Mouse (Mus musculus) neural tube, embryonic 12.5 days (tissue): Measurements from ENCODE around the gene Coro2b. TPM values are rescaled to one million over a fixed set of nuclear protein-coding genes. Genes with fewer than 3 reads are reported as not detected.

Experiments
- ATAC-seq: fragments of 200-750 bp; cut with Nextera tagmentation; 2 replicates; pipeline ENCODE4 v1.8.0; 2017; ENCODE audit warnings: low read depth, mild to moderate bottlenecking, moderate TSS enrichment, moderate library complexity; ENCODE audit not compliant: low FRiP score
- H3K27ac ChIP-seq: fragments of 300-500 bp; sonication (generic); 2 replicates; pipeline ENCODE4 v1.5.1; 2016
- H3K27me3 ChIP-seq: fragments of 300-500 bp; sonication (generic); replicated peaks from 2 replicates; pipeline ENCODE4 v1.6.1; 2016; ENCODE audit warnings: mild to moderate bottlenecking
- H3K36me3 ChIP-seq: fragments of 300-500 bp; sonication (generic); 2 replicates; pipeline ENCODE4 v1.6.1; 2016; ENCODE audit warnings: mild to moderate bottlenecking
- H3K4me1 ChIP-seq: fragments of 300-500 bp; sonication (generic); 2 replicates; pipeline ENCODE4 v1.6.1; 2016
- H3K4me2 ChIP-seq: fragments of 300-500 bp; sonication (generic); replicated peaks from 2 replicates; pipeline ENCODE4 v1.6.1; 2016; ENCODE audit warnings: mild to moderate bottlenecking
- H3K4me3 ChIP-seq: fragments of 300-500 bp; sonication (generic); 2 replicates; pipeline ENCODE4 v1.5.1; 2016
- H3K9ac ChIP-seq: fragments of 300-500 bp; sonication (generic); 2 replicates; pipeline ENCODE4 v1.6.1; 2016; ENCODE audit warnings: mild to moderate bottlenecking
- H3K9me3 ChIP-seq: fragments of 300-500 bp; sonication (generic); 2 replicates; pipeline ENCODE4 v1.6.1; 2016; ENCODE audit warnings: mild to moderate bottlenecking
- WGBS: fragments of 180-500 bp; shearing (Covaris S2); methylation state at CpG from one replicate; pipeline ENCODE4 v1.1.7; 2016; 5-methylcytosine and 5-hydroxymethylcytosine counted together
- polyA plus RNA-seq: library from polyadenylated mRNA; unstranded; fragments of >200 nt; fragmentation: Nextera tagmentation; extraction: Ambion mirVana; gene quantifications from 2 replicates; pipeline ENCODE4 v1.2.1, GENCODE M21; 2016

Coro2b gene
- polyA plus RNA-seq, 1 experiment from 2014 or later: 45.1 TPM

- peak overlapping the region; percentile 66 for H3K4me2 ChIP-seq
- H3K9ac ChIP-seq: peak overlapping the region; percentile 86
- H3K27ac ChIP-seq: peak overlapping the region; percentile 88
- ATAC-seq: peak; percentile 35
- WGBS: 1% methylated on average over 29 of the region's 29 CpGs
- no peaks in the 10 kb centered on the region for H3K36me3 ChIP-seq
- H3K4me3 ChIP-seq: peak overlapping the region; percentile 69
- peaks cover 75% of the 10 kb centered on the region for H3K4me1 ChIP-seq
- no peaks in the 10 kb centered on the region for H3K9me3 ChIP-seq
- no peaks in the 10 kb centered on the region for H3K27me3 ChIP-seq
Observed at GRCm38 (mm10) chr9:62536119-62536654, 657 bp downstream of the Coro2b start.

- H3K9me3 ChIP-seq: no peaks in the 10 kb centered on the region
- no peak for ATAC-seq
- H3K4me3 ChIP-seq: peak overlapping the region; percentile 69
- no peaks in the 10 kb centered on the region for H3K36me3 ChIP-seq
- 71% methylated on average over 8 of the region's 8 CpGs for WGBS
- no peaks in the 10 kb centered on the region for H3K27me3 ChIP-seq
- peaks cover 75% of the 10 kb centered on the region for H3K4me1 ChIP-seq
- peak overlapping the region; percentile 66 for H3K4me2 ChIP-seq
- peak overlapping the region; percentile 86 for H3K9ac ChIP-seq
- H3K27ac ChIP-seq: peak overlapping the region; percentile 88; the same call in 1 of the 2 replicates
Observed at GRCm38 (mm10) chr9:62535566-62535965, 1.3 kb downstream of the Coro2b start.

GRCm38 (mm10) chr9:62534691-62535090, 2.2 kb downstream of the Coro2b start:
- Histone ChIP-seq H3K4me3 (no peak overlapping the region), H3K4me2 (peak overlapping the region; percentile 66), H3K36me3 (no peaks in the 10 kb centered on the region), H3K9ac (no peak overlapping the region), H3K4me1 (peaks cover 79% of the 10 kb centered on the region), H3K9me3 (no peaks in the 10 kb centered on the region), H3K27me3 (no peaks in the 10 kb centered on the region), H3K27ac (no peak overlapping the region)
- no peak for ATAC-seq
- 95% methylated on average over 7 of the region's 7 CpGs for WGBS

- Histone ChIP-seq H3K27ac (no peak overlapping the region), H3K27me3 (no peaks in the 10 kb centered on the region), H3K9ac (no peak overlapping the region), H3K4me1 (peaks cover 84% of the 10 kb centered on the region), H3K4me2 (peak overlapping the region; percentile 66), H3K4me3 (no peak overlapping the region), H3K9me3 (no peaks in the 10 kb centered on the region), H3K36me3 (no peaks in the 10 kb centered on the region)
- 77% methylated on average over 2 of the region's 2 CpGs for WGBS
- ATAC-seq: no peak
Observed at GRCm38 (mm10) chr9:62534158-62534557, 2.7 kb downstream of the Coro2b start.

GRCm38 (mm10) chr9:62532876-62533275, 4.0 kb downstream of the Coro2b start:
- ATAC-seq: no peak
- WGBS: 54% methylated on average over 11 of the region's 11 CpGs
- Histone ChIP-seq H3K27me3 (no peaks in the 10 kb centered on the region), H3K4me3 (no peak overlapping the region), H3K9ac (0 out of 2 replicates have a peak overlapping the region, but pooled peaks have one; percentile 19), H3K4me2 (peak overlapping the region; percentile 43), H3K36me3 (peaks cover 1% of the 10 kb centered on the region; the same call in 1 of the 2 replicates), H3K9me3 (no peaks in the 10 kb centered on the region), H3K4me1 (peaks cover 89% of the 10 kb centered on the region), H3K27ac (peak overlapping the region; percentile 89)

- H3K9me3 ChIP-seq: no peaks in the 10 kb centered on the region
- WGBS: 15% methylated on average over 12 of the region's 12 CpGs
- no peaks in the 10 kb centered on the region for H3K27me3 ChIP-seq
- peak overlapping the region; percentile 30; the same call in 1 of the 2 replicates for H3K9ac ChIP-seq
- no peak overlapping the region for H3K4me3 ChIP-seq
- H3K27ac ChIP-seq: peak overlapping the region; percentile 89
- H3K36me3 ChIP-seq: peaks cover 7% of the 10 kb centered on the region; the same call in 1 of the 2 replicates
- H3K4me1 ChIP-seq: peaks cover 84% of the 10 kb centered on the region
- ATAC-seq: peak; percentile 80
- H3K4me2 ChIP-seq: peak overlapping the region; percentile 43
Observed at GRCm38 (mm10) chr9:62531459-62532275, 5.2 kb downstream of the Coro2b start.

GRCm38 (mm10) chr9:62528527-62528926, 8.3 kb downstream of the Coro2b start:
- no peak overlapping the region for H3K27ac ChIP-seq
- H3K36me3 ChIP-seq: peaks cover 7% of the 10 kb centered on the region; the same call in 1 of the 2 replicates
- no peak overlapping the region for H3K9ac ChIP-seq
- 88% methylated on average over 11 of the region's 11 CpGs for WGBS
- H3K4me1 ChIP-seq: peaks cover 87% of the 10 kb centered on the region
- H3K4me3 ChIP-seq: no peak overlapping the region
- ATAC-seq: no peak
- no peak overlapping the region for H3K4me2 ChIP-seq
- H3K9me3 ChIP-seq: no peaks in the 10 kb centered on the region
- H3K27me3 ChIP-seq: no peaks in the 10 kb centered on the region

- Histone ChIP-seq H3K27me3 (no peaks in the 10 kb centered on the region), H3K4me1 (peaks cover 87% of the 10 kb centered on the region), H3K27ac (no peak overlapping the region), H3K4me2 (no peak overlapping the region), H3K9ac (no peak overlapping the region), H3K9me3 (no peaks in the 10 kb centered on the region), H3K4me3 (no peak overlapping the region), H3K36me3 (peaks cover 7% of the 10 kb centered on the region; the same call in 1 of the 2 replicates)
- no peak for ATAC-seq
- WGBS: 85% methylated on average over 8 of the region's 8 CpGs
Observed at GRCm38 (mm10) chr9:62526858-62527257, 10.0 kb downstream of the Coro2b start.

GRCm38 (mm10) chr9:62526451-62526850, 10.4 kb downstream of the Coro2b start:
- H3K4me1 ChIP-seq: peaks cover 87% of the 10 kb centered on the region
- H3K27me3 ChIP-seq: no peaks in the 10 kb centered on the region

GRCm38 (mm10) chr9:62524761-62525308, 12.0 kb downstream of the Coro2b start:
- no peaks in the 10 kb centered on the region for H3K27me3 ChIP-seq
- H3K9me3 ChIP-seq: no peaks in the 10 kb centered on the region
- peaks cover 87% of the 10 kb centered on the region for H3K4me1 ChIP-seq
- H3K36me3 ChIP-seq: peaks cover 7% of the 10 kb centered on the region; the same call in 1 of the 2 replicates
- no peak overlapping the region for H3K9ac ChIP-seq
- no peak for ATAC-seq
- no peak overlapping the region for H3K27ac ChIP-seq
- H3K4me3 ChIP-seq: no peak overlapping the region
- no peak overlapping the region for H3K4me2 ChIP-seq
- WGBS: 57% methylated on average over 4 of the region's 4 CpGs

More at GRCm38 (mm10) chr9:62526451-62526850, 10.4 kb downstream of the Coro2b start:
- no peaks in the 10 kb centered on the region for H3K9me3 ChIP-seq
- WGBS: 29% methylated on average over 3 of the region's 3 CpGs
- no peak overlapping the region for H3K4me2 ChIP-seq
- no peak overlapping the region for H3K9ac ChIP-seq
- no peak overlapping the region for H3K27ac ChIP-seq
- peaks cover 7% of the 10 kb centered on the region; the same call in 1 of the 2 replicates for H3K36me3 ChIP-seq
- ATAC-seq: no peak
- no peak overlapping the region for H3K4me3 ChIP-seq

GRCm38 (mm10) chr9:62522791-62523471, 13.9 kb downstream of the Coro2b start:
- Histone ChIP-seq H3K4me3 (no peak overlapping the region), H3K4me1 (peaks cover 90% of the 10 kb centered on the region), H3K36me3 (peaks cover 7% of the 10 kb centered on the region; the same call in 1 of the 2 replicates), H3K27me3 (no peaks in the 10 kb centered on the region), H3K4me2 (no peak overlapping the region), H3K9me3 (no peaks in the 10 kb centered on the region), H3K9ac (no peak overlapping the region), H3K27ac (no peak overlapping the region)
- WGBS: 34% methylated on average over 15 of the region's 15 CpGs
- no peak for ATAC-seq

GRCm38 (mm10) chr9:62522211-62522610, 14.6 kb downstream of the Coro2b start:
- Histone ChIP-seq H3K4me2 (no peak overlapping the region), H3K9ac (no peak overlapping the region), H3K4me3 (no peak overlapping the region), H3K27ac (no peak overlapping the region), H3K36me3 (peaks cover 2% of the 10 kb centered on the region; the same call in 1 of the 2 replicates), H3K27me3 (no peaks in the 10 kb centered on the region), H3K4me1 (peaks cover 95% of the 10 kb centered on the region), H3K9me3 (no peaks in the 10 kb centered on the region)
- ATAC-seq: no peak
- WGBS: 49% methylated on average over 5 of the region's 5 CpGs
